Mouse (Mus musculus) midbrain, embryonic 13.5 days (tissue): ENCODE measurements around the gene 6030452D12Rik. TPM values are rescaled to one million over a fixed set of nuclear protein-coding genes. Genes with fewer than 3 reads are reported as not detected.

ENCODE experiments used
- ATAC-seq: fragments of 200-750 bp; cut with Nextera tagmentation; 2 replicates; pipeline ENCODE4 v1.8.0; 2017; ENCODE audit warnings: mild to moderate bottlenecking, moderate TSS enrichment, moderate library complexity
- H3K27ac ChIP-seq: fragments of 300-500 bp; sonication (generic); 2 replicates; pipeline ENCODE4 v1.5.1; 2015; ENCODE audit warnings: inconsistent platforms, mild to moderate bottlenecking, moderate library complexity
- H3K27me3 ChIP-seq: fragments of 300-500 bp; sonication (generic); 2 replicates; pipeline ENCODE4 v1.6.1; 2015; ENCODE audit warnings: mild to moderate bottlenecking, inconsistent platforms
- H3K36me3 ChIP-seq: fragments of 300-500 bp; sonication (generic); 2 replicates; pipeline ENCODE4 v1.6.1; 2015; ENCODE audit warnings: mild to moderate bottlenecking, inconsistent platforms
- H3K4me1 ChIP-seq: fragments of 300-500 bp; sonication (generic); replicated peaks from 2 replicates; pipeline ENCODE4 v1.6.1; 2015; ENCODE audit warnings: inconsistent platforms
- H3K4me2 ChIP-seq: fragments of 300-500 bp; sonication (generic); replicated peaks from 2 replicates; pipeline ENCODE4 v1.6.1; 2015; ENCODE audit warnings: moderate library complexity, mild to moderate bottlenecking, inconsistent platforms
- H3K4me3 ChIP-seq: fragments of 300-500 bp; sonication (generic); replicated peaks from 2 replicates; pipeline ENCODE4 v1.5.1; 2015; ENCODE audit warnings: mild to moderate bottlenecking, inconsistent platforms
- H3K9ac ChIP-seq: fragments of 300-500 bp; sonication (generic); replicated peaks from 2 replicates; pipeline ENCODE4 v1.6.1; 2015; ENCODE audit warnings: mild to moderate bottlenecking, inconsistent platforms
- H3K9me3 ChIP-seq: fragments of 300-500 bp; sonication (generic); 2 replicates; pipeline ENCODE4 v1.6.1; 2016; ENCODE audit warnings: mild to moderate bottlenecking, inconsistent platforms
- WGBS: fragments of 180-500 bp; shearing (Covaris S2); methylation state at CpG from one replicate; pipeline ENCODE4 v1.1.7; 2015; 5-methylcytosine and 5-hydroxymethylcytosine counted together
- polyA plus RNA-seq: library from polyadenylated mRNA; unstranded; fragments of >200 nt; fragmentation: Nextera tagmentation; extraction: Ambion mirVana; gene quantifications from 2 replicates; pipeline ENCODE4 v1.2.1, GENCODE M21; 2015

The 6030452D12Rik gene
- polyA plus RNA-seq, 1 experiment from 2014 or later = not detected

DNA sequence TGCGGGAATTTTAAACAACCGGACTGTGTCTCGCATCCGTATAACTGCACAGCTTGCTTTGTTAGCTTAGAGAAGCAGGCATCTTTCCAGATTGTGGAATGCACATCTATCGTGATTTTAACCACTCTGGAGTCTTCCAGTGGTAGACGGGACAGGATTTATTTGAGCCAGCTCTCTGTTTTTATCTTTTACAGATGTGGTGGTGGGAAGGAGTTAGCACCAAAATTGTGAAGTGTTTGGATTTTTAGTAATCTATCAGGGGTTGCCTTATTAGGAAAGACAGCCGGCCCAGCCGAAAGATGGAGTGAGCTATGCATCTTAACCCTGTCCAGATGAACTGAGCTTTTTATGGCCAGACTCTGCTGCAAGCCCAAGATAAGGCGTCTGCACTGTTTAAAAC lies 21.5 kb downstream of the 6030452D12Rik start:
- WGBS = 87% methylated on average over 9 of the region's 9 CpGs
- Histone ChIP-seq H3K4me2 (no peak overlapping the region), H3K27me3 (no peaks in the 10 kb centered on the region), H3K27ac (no peak overlapping the region), H3K36me3 (no peaks in the 10 kb centered on the region), H3K4me1 (no peaks in the 10 kb centered on the region), H3K9me3 (no peaks in the 10 kb centered on the region), H3K4me3 (no peak overlapping the region), H3K9ac (no peak overlapping the region)
- no peak for ATAC-seq

DNA sequence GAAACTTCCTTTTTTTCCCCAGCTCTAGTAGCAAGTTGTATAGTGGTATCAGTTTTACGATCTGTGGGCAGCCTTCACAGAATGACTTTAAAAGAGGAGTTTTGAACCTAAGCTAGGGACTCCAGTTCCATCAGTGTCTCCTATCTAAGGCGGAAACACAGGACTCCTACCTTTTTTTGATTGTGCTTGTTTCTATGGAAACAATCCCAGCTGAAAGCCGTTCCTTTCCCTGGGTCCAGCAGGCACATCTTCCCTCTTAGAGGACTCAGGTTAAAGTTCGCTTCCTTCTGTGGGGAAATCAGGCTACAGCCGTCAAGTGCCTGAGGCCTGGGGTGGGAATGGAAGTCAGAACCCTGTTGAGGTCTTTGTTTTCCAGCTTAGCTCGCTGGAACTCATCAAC lies 26.4 kb downstream of the 6030452D12Rik start:
- Histone ChIP-seq H3K9ac (no peak overlapping the region), H3K4me1 (no peaks in the 10 kb centered on the region), H3K4me2 (no peak overlapping the region), H3K4me3 (no peak overlapping the region), H3K9me3 (no peaks in the 10 kb centered on the region), H3K27ac (no peak overlapping the region), H3K36me3 (no peaks in the 10 kb centered on the region), H3K27me3 (no peaks in the 10 kb centered on the region)
- no peak for ATAC-seq
- 69% methylated on average over 6 of the region's 6 CpGs for WGBS

DNA sequence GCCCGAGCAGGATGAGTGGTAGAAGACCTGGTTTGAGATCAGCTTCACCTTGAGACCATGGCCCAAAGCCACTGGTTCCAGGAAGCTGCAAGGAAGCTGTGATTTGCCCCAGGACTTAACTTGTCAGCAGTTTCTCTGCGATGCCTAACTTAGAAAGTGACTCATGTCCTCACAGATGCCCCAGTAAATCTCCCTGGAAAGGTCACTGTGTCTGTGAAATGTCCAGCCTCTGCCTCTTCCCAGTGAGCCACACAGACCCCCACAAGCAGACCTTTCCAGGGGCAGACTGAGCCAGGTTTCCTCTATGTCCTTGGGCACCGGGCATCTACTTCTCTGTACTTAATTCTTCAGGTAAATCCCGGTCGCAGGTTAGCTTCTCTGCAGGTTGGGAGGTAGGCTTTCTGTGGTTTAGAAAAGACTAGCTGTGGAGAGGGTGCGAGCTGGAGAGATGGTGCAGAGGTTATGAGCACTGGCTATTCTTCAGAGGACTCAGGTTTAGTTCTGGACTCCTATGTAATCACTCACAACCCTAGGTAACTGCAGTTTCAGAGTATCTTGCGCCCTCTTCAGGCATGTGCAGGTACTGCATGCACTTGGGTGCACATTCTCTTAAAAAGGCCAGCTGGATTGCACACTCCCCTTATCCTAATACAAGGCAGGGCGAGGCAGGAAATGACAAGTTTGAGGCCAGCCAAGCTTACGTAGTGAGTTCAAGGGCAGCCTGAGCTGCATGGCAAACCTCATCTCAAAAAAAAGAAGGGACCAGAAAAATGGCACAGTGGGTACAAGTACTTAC lies 27.1 kb downstream of the 6030452D12Rik start:
- H3K4me3 ChIP-seq = no peak overlapping the region
- no peaks in the 10 kb centered on the region for H3K4me1 ChIP-seq
- H3K36me3 ChIP-seq = no peaks in the 10 kb centered on the region
- H3K9ac ChIP-seq = no peak overlapping the region
- WGBS = 91% methylated on average over 9 of the region's 9 CpGs
- H3K4me2 ChIP-seq = no peak overlapping the region
- no peaks in the 10 kb centered on the region for H3K9me3 ChIP-seq
- no peak for ATAC-seq
- H3K27me3 ChIP-seq = no peaks in the 10 kb centered on the region
- no peak overlapping the region for H3K27ac ChIP-seq

DNA sequence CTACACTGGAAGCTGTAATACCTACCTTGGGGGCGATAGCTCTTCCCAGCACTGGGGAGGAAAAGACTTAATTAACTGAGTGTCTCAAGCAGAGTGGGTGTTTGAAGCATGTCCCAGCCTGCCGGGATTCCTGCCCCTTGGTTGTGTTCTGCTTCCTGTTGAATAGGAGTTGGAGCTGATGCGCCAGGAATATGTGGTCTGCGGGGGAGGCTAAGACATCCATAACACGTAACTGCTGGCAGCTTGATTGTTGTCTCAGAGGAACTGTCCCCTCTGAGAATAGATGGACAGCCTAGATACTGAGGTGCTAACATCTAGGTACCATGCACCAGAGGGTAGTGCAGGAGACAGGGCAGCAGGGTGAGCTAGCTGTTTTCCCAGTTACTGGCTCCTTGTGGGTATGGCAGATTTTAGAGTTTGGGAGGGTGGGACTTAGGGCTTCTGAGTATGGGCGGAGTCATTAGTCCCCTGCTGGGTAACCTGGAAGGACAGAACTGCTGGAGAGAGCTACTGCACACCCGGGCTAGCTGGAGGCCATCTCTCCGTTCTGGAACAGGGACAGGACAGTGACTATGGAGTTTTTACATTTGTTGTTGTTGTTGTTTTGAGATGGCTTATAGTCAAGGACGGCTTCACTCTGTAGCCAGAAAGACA lies 28.4 kb downstream of the 6030452D12Rik start:
- Histone ChIP-seq H3K36me3 (no peaks in the 10 kb centered on the region), H3K9ac (no peak overlapping the region), H3K4me2 (no peak overlapping the region), H3K4me1 (no peaks in the 10 kb centered on the region), H3K4me3 (no peak overlapping the region), H3K9me3 (no peaks in the 10 kb centered on the region), H3K27ac (no peak overlapping the region), H3K27me3 (no peaks in the 10 kb centered on the region)
- 91% methylated on average over 9 of the region's 9 CpGs for WGBS
- no peak for ATAC-seq

DNA sequence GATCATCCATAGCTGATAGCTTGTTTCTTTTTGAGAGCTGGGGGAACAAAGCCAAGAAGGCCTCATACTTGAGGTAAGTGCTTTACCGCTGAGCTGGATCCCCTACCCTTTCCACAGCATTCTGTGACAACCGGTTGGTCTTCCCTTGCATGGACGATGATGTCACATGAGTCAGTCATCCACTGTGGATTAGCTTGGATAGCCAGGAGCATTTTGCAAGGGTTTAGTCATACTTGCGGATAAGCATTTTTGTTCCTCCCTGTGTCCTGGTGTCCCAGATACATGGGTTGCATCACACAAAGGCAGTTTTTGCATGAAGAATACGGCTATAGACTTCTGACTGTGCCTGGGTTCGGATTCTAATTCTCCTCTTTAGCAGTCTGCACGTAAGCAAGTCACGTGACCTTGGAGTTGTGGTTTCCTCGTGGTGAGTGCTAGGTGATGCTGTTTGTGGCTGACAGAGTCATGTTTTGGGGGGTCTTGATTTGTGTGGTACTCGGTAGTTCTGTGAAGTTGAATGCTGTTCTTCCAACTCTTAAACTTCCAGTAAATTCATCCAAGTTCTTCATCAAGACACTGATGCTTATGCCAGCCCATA lies 29.7 kb downstream of the 6030452D12Rik start:
- Histone ChIP-seq H3K27me3 (no peaks in the 10 kb centered on the region), H3K27ac (no peak overlapping the region), H3K4me1 (no peaks in the 10 kb centered on the region), H3K4me2 (no peak overlapping the region), H3K9ac (no peak overlapping the region), H3K4me3 (no peak overlapping the region), H3K36me3 (no peaks in the 10 kb centered on the region), H3K9me3 (no peaks in the 10 kb centered on the region)
- ATAC-seq = no peak
- WGBS = 94% methylated on average over 10 of the region's 10 CpGs

DNA sequence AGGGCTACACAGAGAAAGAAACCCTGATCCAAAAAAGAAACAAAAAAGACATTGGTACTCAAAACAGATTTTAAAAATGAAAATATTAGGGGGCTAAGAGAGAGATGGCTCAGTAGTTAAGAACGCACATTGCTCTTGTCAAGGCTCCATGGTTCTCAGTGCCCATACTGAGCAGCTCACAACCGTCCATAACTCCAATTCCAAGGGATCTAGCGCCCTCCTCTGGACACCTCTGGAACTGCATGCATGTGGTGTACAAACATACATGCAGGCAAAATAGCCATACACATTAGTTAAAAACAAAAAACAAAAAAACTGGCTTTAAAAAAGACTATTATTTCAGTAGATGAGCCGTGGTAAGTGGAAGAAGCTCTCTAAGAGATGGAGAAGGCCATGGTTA lies 30.2 kb downstream of the 6030452D12Rik start:
- H3K9ac ChIP-seq = no peak overlapping the region
- no peak for ATAC-seq
- H3K27ac ChIP-seq = no peak overlapping the region
- H3K4me1 ChIP-seq = no peaks in the 10 kb centered on the region
- 66% methylated on average over 4 of the region's 4 CpGs for WGBS
- H3K9me3 ChIP-seq = no peaks in the 10 kb centered on the region
- no peak overlapping the region for H3K4me2 ChIP-seq
- no peaks in the 10 kb centered on the region for H3K36me3 ChIP-seq
- H3K4me3 ChIP-seq = no peak overlapping the region
- no peaks in the 10 kb centered on the region for H3K27me3 ChIP-seq

DNA sequence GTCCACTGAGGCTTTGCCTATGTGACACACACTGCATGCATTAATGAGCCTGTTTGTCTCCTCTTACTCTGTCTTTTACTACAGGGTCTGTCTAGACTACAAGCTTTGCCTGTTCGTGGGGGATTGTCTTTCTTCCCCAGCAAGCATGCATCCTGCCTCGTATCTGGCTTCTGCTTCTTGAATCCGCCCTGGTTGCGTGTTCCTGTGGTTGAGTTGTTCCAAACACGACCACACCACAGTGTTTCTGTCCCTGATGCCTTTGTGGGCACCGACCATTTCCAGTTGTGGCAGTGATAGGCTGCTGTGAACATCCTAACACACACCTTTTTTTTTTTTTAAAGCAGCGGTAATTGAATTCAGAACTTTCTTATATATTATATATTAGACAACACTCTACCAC lies 33.4 kb downstream of the 6030452D12Rik start:
- Histone ChIP-seq H3K36me3 (no peaks in the 10 kb centered on the region), H3K9ac (no peak overlapping the region), H3K27me3 (no peaks in the 10 kb centered on the region), H3K9me3 (no peaks in the 10 kb centered on the region), H3K4me3 (no peak overlapping the region), H3K4me2 (no peak overlapping the region), H3K27ac (no peak overlapping the region), H3K4me1 (no peaks in the 10 kb centered on the region)
- ATAC-seq = no peak
- 84% methylated on average over 7 of the region's 7 CpGs for WGBS

- no peak overlapping the region for H3K9ac ChIP-seq
- no peaks in the 10 kb centered on the region for H3K36me3 ChIP-seq
- no peak overlapping the region for H3K4me2 ChIP-seq
- no peak for ATAC-seq
- H3K4me1 ChIP-seq = no peaks in the 10 kb centered on the region
- no peaks in the 10 kb centered on the region for H3K9me3 ChIP-seq
- no peaks in the 10 kb centered on the region for H3K27me3 ChIP-seq
- no peak overlapping the region for H3K27ac ChIP-seq
- H3K4me3 ChIP-seq = no peak overlapping the region
- WGBS = 50% methylated on average over 6 of the region's 6 CpGs
These were observed 34.1 kb downstream of the 6030452D12Rik start for GRCm38 (mm10) chr8:106534449-106534848.

DNA sequence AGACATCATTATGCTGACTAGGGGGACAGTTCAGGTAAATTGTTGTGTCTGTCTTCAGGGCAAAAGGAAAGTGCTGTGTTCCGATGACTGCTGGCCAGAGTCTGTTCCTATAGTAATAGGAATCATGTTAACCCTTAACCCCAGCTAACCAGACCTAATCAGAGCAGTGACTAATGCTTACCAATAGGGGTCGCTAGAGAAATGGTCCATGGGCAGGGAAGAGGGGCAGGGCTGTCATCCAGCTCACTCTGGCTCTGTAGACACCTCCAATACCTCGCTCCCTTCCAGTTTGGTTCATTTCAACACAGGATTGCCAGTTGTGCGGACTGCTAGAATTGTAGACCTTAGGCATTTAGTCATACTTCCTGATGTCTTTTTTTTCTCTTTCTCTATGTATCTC lies 35.1 kb downstream of the 6030452D12Rik start:
- no peaks in the 10 kb centered on the region for H3K36me3 ChIP-seq
- H3K4me2 ChIP-seq = no peak overlapping the region
- H3K27me3 ChIP-seq = no peaks in the 10 kb centered on the region
- no peaks in the 10 kb centered on the region for H3K4me1 ChIP-seq
- WGBS = 72% methylated on average over 4 of the region's 4 CpGs
- H3K4me3 ChIP-seq = no peak overlapping the region
- H3K27ac ChIP-seq = no peak overlapping the region
- no peak overlapping the region for H3K9ac ChIP-seq
- H3K9me3 ChIP-seq = no peaks in the 10 kb centered on the region
- no peak for ATAC-seq

- 66% methylated on average over 5 of the region's 5 CpGs for WGBS
- H3K4me1 ChIP-seq = no peaks in the 10 kb centered on the region
- H3K4me3 ChIP-seq = no peak overlapping the region
- no peaks in the 10 kb centered on the region for H3K27me3 ChIP-seq
- H3K36me3 ChIP-seq = no peaks in the 10 kb centered on the region
- no peak overlapping the region for H3K4me2 ChIP-seq
- no peak for ATAC-seq
- no peaks in the 10 kb centered on the region for H3K9me3 ChIP-seq
- H3K27ac ChIP-seq = no peak overlapping the region
- H3K9ac ChIP-seq = no peak overlapping the region
These were observed 38.9 kb downstream of the 6030452D12Rik start for GRCm38 (mm10) chr8:106539193-106539592.

DNA sequence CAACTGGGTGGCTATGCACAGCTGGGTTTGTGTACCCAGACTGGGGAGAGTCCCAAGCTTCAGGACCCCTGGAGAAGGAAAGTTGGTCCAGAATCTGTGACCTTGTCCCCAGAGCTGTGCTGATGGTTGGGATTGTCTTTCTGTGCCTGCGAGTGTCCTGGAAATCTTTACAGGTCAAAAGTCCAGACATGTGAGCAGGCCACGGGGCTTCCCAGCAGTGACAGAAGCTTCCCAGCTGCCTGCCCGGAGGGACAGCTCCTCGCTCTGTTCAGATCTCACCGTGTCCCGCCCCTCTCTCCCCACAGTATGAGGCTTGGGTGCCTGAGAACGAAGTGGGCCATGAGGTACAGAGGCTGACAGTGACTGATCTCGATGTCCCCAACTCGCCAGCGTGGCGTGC lies 40.7 kb downstream of the 6030452D12Rik start:
- no peak overlapping the region for H3K27ac ChIP-seq
- no peak overlapping the region for H3K4me2 ChIP-seq
- 90% methylated on average over 11 of the region's 11 CpGs for WGBS
- no peaks in the 10 kb centered on the region for H3K36me3 ChIP-seq
- ATAC-seq = no peak
- no peaks in the 10 kb centered on the region for H3K4me1 ChIP-seq
- H3K27me3 ChIP-seq = no peaks in the 10 kb centered on the region
- H3K9me3 ChIP-seq = no peaks in the 10 kb centered on the region
- no peak overlapping the region for H3K4me3 ChIP-seq
- no peak overlapping the region for H3K9ac ChIP-seq

DNA sequence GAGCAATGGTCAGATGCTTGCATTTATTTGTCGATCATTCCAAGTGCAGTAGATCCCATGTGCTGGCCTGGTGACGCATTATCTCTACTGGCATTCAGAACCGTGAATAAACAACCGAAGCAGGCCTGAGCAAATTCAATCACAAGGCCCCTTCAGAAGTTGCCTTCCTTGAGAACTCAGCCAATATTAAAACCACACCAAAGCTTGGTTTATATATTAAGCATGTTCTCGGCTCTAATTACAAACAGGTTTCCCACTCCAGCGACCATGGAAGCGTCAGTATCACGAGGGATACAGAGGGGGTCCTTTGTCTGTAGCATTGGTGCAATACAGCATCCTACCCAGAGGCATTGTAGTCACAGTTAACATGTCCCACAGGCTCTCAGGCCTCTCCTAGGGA lies 42.7 kb downstream of the 6030452D12Rik start:
- H3K27ac ChIP-seq = no peak overlapping the region
- no peaks in the 10 kb centered on the region for H3K4me1 ChIP-seq
- no peak overlapping the region for H3K4me2 ChIP-seq
- no peak for ATAC-seq
- 74% methylated on average over 8 of the region's 8 CpGs for WGBS
- no peak overlapping the region for H3K9ac ChIP-seq
- no peaks in the 10 kb centered on the region for H3K36me3 ChIP-seq
- no peak overlapping the region for H3K4me3 ChIP-seq
- no peaks in the 10 kb centered on the region for H3K9me3 ChIP-seq
- H3K27me3 ChIP-seq = no peaks in the 10 kb centered on the region
